Mouse (Mus musculus) midbrain, embryonic 11.5 days (tissue): ENCODE measurements around the gene Lingo1. TPM values are rescaled to one million over a fixed set of nuclear protein-coding genes. Genes with fewer than 3 reads are reported as not detected.

Experiments
- ATAC-seq: fragments of 200-750 bp; cut with Nextera tagmentation; 2 replicates; pipeline ENCODE4 v1.8.0; 2017; ENCODE audit warnings: moderate TSS enrichment, moderate library complexity; ENCODE audit not compliant: low FRiP score
- DNase-seq: peaks from one replicate; pipeline ENCODE4 v3.0.0; 2015; ENCODE audit warnings: low spot score; ENCODE audit errors: missing footprints
- H3K27ac ChIP-seq: fragments of 300-500 bp; sonication (generic); 2 replicates; pipeline ENCODE4 v1.5.1; 2014; ENCODE audit warnings: low read depth, low read length
- H3K27me3 ChIP-seq: fragments of 300-500 bp; sonication (generic); 2 replicates; pipeline ENCODE4 v1.6.1; 2014; ENCODE audit warnings: mild to moderate bottlenecking, low read length, moderate library complexity, mixed read lengths; ENCODE audit not compliant: control insufficient read depth, insufficient read depth
- H3K36me3 ChIP-seq: fragments of 300-500 bp; sonication (generic); 2 replicates; pipeline ENCODE4 v1.6.1; 2014; ENCODE audit warnings: mild to moderate bottlenecking, low read length, moderate library complexity, mixed read lengths; ENCODE audit not compliant: control insufficient read depth, insufficient read depth
- H3K4me1 ChIP-seq: fragments of 300-500 bp; sonication (generic); 2 replicates; pipeline ENCODE4 v1.6.1; 2014; ENCODE audit warnings: low read length; ENCODE audit not compliant: control insufficient read depth, insufficient read depth
- H3K4me2 ChIP-seq: fragments of 300-500 bp; sonication (generic); 2 replicates; pipeline ENCODE4 v1.6.1; 2014; ENCODE audit warnings: mild to moderate bottlenecking, moderate library complexity
- H3K4me3 ChIP-seq: fragments of 300-500 bp; sonication (generic); 2 replicates; pipeline ENCODE4 v1.5.1; 2014; ENCODE audit warnings: low read depth, low read length
- H3K9ac ChIP-seq: fragments of 300-500 bp; sonication (generic); 2 replicates; pipeline ENCODE4 v1.6.1; 2014; ENCODE audit warnings: low read length
- H3K9me3 ChIP-seq: fragments of 300-500 bp; sonication (generic); 2 replicates; pipeline ENCODE4 v1.6.1; 2016; ENCODE audit warnings: low read length; ENCODE audit not compliant: control insufficient read depth
- WGBS: fragments of 180-500 bp; shearing (Covaris S2); extraction: QIAGEN DNeasy Blood & Tissue Kit; methylation state at CpG from one replicate; pipeline ENCODE4 v1.1.7; 2014; 5-methylcytosine and 5-hydroxymethylcytosine counted together
- polyA plus RNA-seq: library from polyadenylated mRNA; unstranded; fragments of >200 nt; fragmentation: Nextera tagmentation; extraction: Ambion mirVana; gene quantifications from 2 replicates; pipeline ENCODE4 v1.2.1, GENCODE M21; 2014

The Lingo1 gene
- polyA plus RNA-seq, 1 experiment from 2014 or later, result 4.3 TPM

GRCm38 (mm10) chr9:56600655-56601054, 195.6 kb downstream of the Lingo1 start:
- H3K36me3 ChIP-seq, result no peaks in the 10 kb centered on the region
- no peak for ATAC-seq
- H3K27me3 ChIP-seq, result no peaks in the 10 kb centered on the region
- no peak overlapping the region for H3K4me2 ChIP-seq
- DNase-seq, result no peak
- H3K4me3 ChIP-seq, result no peak overlapping the region
- 76% methylated on average over 11 of the region's 11 CpGs for WGBS
- no peak overlapping the region for H3K9ac ChIP-seq
- H3K27ac ChIP-seq, result no peak overlapping the region
- no peaks in the 10 kb centered on the region for H3K9me3 ChIP-seq
- peaks cover 9% of the 10 kb centered on the region for H3K4me1 ChIP-seq

GRCm38 (mm10) chr9:56592639-56593038, 203.6 kb downstream of the Lingo1 start:
- 88% methylated on average over 7 of the region's 7 CpGs for WGBS
- DNase-seq (no peak), ATAC-seq (no peak)
- Histone ChIP-seq H3K27me3 (no peaks in the 10 kb centered on the region), H3K36me3 (no peaks in the 10 kb centered on the region), H3K4me1 (peaks cover 8% of the 10 kb centered on the region), H3K27ac (no peak overlapping the region), H3K4me2 (no peak overlapping the region), H3K9ac (no peak overlapping the region), H3K4me3 (no peak overlapping the region), H3K9me3 (no peaks in the 10 kb centered on the region)

- no peak overlapping the region for H3K4me3 ChIP-seq
- no peak overlapping the region for H3K4me2 ChIP-seq
- no peak for ATAC-seq
- WGBS, result 86% methylated on average over 8 of the region's 8 CpGs
- peaks cover 8% of the 10 kb centered on the region for H3K4me1 ChIP-seq
- H3K27me3 ChIP-seq, result no peaks in the 10 kb centered on the region
- no peak for DNase-seq
- no peaks in the 10 kb centered on the region for H3K9me3 ChIP-seq
- no peak overlapping the region for H3K27ac ChIP-seq
- no peaks in the 10 kb centered on the region for H3K36me3 ChIP-seq
- H3K9ac ChIP-seq, result no peak overlapping the region
Observed at GRCm38 (mm10) chr9:56591248-56591888, 204.9 kb downstream of the Lingo1 start.

GRCm38 (mm10) chr9:56589762-56590161, 206.5 kb downstream of the Lingo1 start:
- DNase-seq (no peak), ATAC-seq (no peak)
- H3K4me2 ChIP-seq, result no peak overlapping the region
- no peaks in the 10 kb centered on the region for H3K36me3 ChIP-seq
- WGBS, result 56% methylated on average over 5 of the region's 5 CpGs
- peaks cover 8% of the 10 kb centered on the region for H3K4me1 ChIP-seq
- H3K4me3 ChIP-seq, result no peak overlapping the region
- H3K27ac ChIP-seq, result no peak overlapping the region
- H3K9ac ChIP-seq, result no peak overlapping the region
- H3K9me3 ChIP-seq, result no peaks in the 10 kb centered on the region
- no peaks in the 10 kb centered on the region for H3K27me3 ChIP-seq

- H3K27me3 ChIP-seq, result no peaks in the 10 kb centered on the region
- no peaks in the 10 kb centered on the region for H3K36me3 ChIP-seq
- peaks cover 15% of the 10 kb centered on the region for H3K4me1 ChIP-seq
- no peak overlapping the region for H3K4me2 ChIP-seq
- no peaks in the 10 kb centered on the region for H3K9me3 ChIP-seq
- ATAC-seq (no peak), DNase-seq (no peak)
- no peak overlapping the region for H3K9ac ChIP-seq
- 35% methylated on average over 7 of the region's 7 CpGs for WGBS
- no peak overlapping the region for H3K27ac ChIP-seq
- no peak overlapping the region for H3K4me3 ChIP-seq
Observed at GRCm38 (mm10) chr9:56584043-56584424, 212.2 kb downstream of the Lingo1 start.

GRCm38 (mm10) chr9:56583139-56584042, 212.9 kb downstream of the Lingo1 start:
- Histone ChIP-seq H3K4me1 (peaks cover 15% of the 10 kb centered on the region), H3K36me3 (no peaks in the 10 kb centered on the region), H3K9me3 (no peaks in the 10 kb centered on the region), H3K4me3 (no peak overlapping the region), H3K27ac (no peak overlapping the region), H3K9ac (no peak overlapping the region), H3K4me2 (no peak overlapping the region), H3K27me3 (no peaks in the 10 kb centered on the region)
- ATAC-seq (no peak), DNase-seq (no peak)
- 53% methylated on average over 11 of the region's 11 CpGs for WGBS

GRCm38 (mm10) chr9:56582628-56583027, 213.6 kb downstream of the Lingo1 start:
- no peak overlapping the region for H3K4me2 ChIP-seq
- no peak for ATAC-seq
- 67% methylated on average over 8 of the region's 8 CpGs for WGBS

GRCm38 (mm10) chr9:56581700-56582099, 214.6 kb downstream of the Lingo1 start:
- H3K27ac ChIP-seq, result no peak overlapping the region
- ATAC-seq, result no peak

More at GRCm38 (mm10) chr9:56582628-56583027, 213.6 kb downstream of the Lingo1 start:
- H3K27ac ChIP-seq, result no peak overlapping the region
- DNase-seq, result no peak
- H3K9me3 ChIP-seq, result no peaks in the 10 kb centered on the region
- H3K36me3 ChIP-seq, result no peaks in the 10 kb centered on the region
- no peak overlapping the region for H3K9ac ChIP-seq
- H3K27me3 ChIP-seq, result no peaks in the 10 kb centered on the region
- peaks cover 15% of the 10 kb centered on the region for H3K4me1 ChIP-seq
- no peak overlapping the region for H3K4me3 ChIP-seq

GRCm38 (mm10) chr9:56581016-56581415, 215.3 kb downstream of the Lingo1 start:
- WGBS, result 69% methylated on average over 8 of the region's 8 CpGs
- no peaks in the 10 kb centered on the region for H3K36me3 ChIP-seq
- no peak overlapping the region for H3K27ac ChIP-seq
- no peaks in the 10 kb centered on the region for H3K27me3 ChIP-seq
- no peak overlapping the region for H3K4me2 ChIP-seq
- no peak for DNase-seq
- no peak overlapping the region for H3K4me3 ChIP-seq
- no peak overlapping the region for H3K9ac ChIP-seq
- H3K9me3 ChIP-seq, result no peaks in the 10 kb centered on the region
- no peak for ATAC-seq
- peaks cover 23% of the 10 kb centered on the region for H3K4me1 ChIP-seq

More at GRCm38 (mm10) chr9:56581700-56582099, 214.6 kb downstream of the Lingo1 start:
- WGBS, result 24% methylated on average over 3 of the region's 3 CpGs
- DNase-seq, result no peak
- Histone ChIP-seq H3K9ac (no peak overlapping the region), H3K27me3 (no peaks in the 10 kb centered on the region), H3K4me1 (peaks cover 23% of the 10 kb centered on the region), H3K4me2 (no peak overlapping the region), H3K9me3 (no peaks in the 10 kb centered on the region), H3K4me3 (no peak overlapping the region), H3K36me3 (no peaks in the 10 kb centered on the region)
